Mouse (Mus musculus) brain, embryonic 14.5 days (tissue): Measurements from ENCODE around the gene Erbb3.

ENCODE experiments used
- CTCF ChIP-seq: fragments of 200-500 bp; IDR thresholded peaks from 2 replicates; pipeline ENCODE4 v1.5.1; 2012; ENCODE audit warnings: inconsistent platforms, mild to moderate bottlenecking, moderate library complexity, borderline replicate concordance; ENCODE audit not compliant: insufficient read depth, insufficient read length; ENCODE audit errors: extremely low read depth
- POLR2A ChIP-seq: fragments of 200-500 bp; IDR thresholded peaks from 2 replicates; pipeline ENCODE4 v1.6.1; 2012; ENCODE audit warnings: mild to moderate bottlenecking, inconsistent platforms, borderline replicate concordance; ENCODE audit not compliant: poor library complexity, insufficient read depth, insufficient read length, severe bottlenecking; ENCODE audit errors: extremely low read depth

GRCm38 (mm10) chr10:128614934-128615333 is 25.5 kb upstream of the Erbb3 start:
- TF ChIP-seq POLR2A (no peak), CTCF (no peak)
